Mouse (Mus musculus): ENCODE data around the gene Kctd19. TPM values are rescaled to one million over a fixed set of nuclear protein-coding genes. Genes with fewer than 3 reads are reported as not detected.

Gene Kctd19
- polyA plus RNA-seq (2021; fragmentation: Nextera tagmentation), result not detected in 2 replicates
- long read RNA-seq, experiment 1, result 0 reads
- long read RNA-seq, experiment 2, result 0 reads

DNA sequence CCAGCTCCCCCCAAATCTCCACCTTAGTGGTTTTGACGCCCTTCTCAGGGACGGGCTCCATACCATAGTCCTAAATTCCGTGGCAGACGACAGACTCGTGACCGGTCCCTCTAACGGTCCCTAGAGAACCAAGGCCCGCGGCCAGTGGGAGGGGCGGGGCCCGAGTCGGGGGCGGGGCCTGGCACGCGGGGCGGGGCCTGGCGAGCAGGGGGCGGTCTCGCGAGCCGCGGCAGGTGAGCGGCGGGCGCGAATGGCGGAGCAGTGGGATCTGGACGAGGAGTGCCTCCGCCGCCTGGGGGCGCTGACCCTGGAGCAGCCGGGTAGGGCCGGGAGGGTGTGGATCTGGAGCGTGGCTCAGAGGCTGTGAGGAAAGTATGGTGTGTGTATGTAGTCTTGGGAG lies at the start of gene Kctd19, which contains the start of gene Lrrc36:
TSS of gene Kctd19 (minus strand) at position 112 of the 400 bp plus-strand sequence.
TSS of gene Lrrc36 (plus strand) at position 181 of the 400 bp plus-strand sequence.

DNA sequence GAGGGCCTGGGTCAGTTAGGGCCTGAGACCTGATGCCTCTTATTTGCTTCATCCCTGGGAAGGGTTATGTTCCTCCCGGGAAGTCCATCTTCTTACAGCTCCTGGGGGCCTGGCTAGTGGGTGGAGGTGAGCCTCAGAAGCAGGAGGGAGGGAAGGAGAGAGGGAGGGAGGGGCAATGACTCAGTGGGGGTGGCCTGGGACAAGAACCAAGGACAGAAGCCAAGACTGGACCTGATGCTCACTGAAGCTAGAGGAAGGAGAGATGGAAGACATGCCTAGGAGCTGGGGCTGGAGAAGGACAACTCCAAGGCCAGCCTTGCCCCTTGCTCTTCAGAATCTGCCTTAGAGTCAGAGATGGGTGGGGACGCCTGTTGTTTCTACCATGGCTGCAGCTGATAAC lies 40.3 kb downstream of the Kctd19 start, which contains the start of gene Plekhg4:
TSS of gene Plekhg4 (plus strand) at position 243 of the 400 bp plus-strand sequence.

DNA sequence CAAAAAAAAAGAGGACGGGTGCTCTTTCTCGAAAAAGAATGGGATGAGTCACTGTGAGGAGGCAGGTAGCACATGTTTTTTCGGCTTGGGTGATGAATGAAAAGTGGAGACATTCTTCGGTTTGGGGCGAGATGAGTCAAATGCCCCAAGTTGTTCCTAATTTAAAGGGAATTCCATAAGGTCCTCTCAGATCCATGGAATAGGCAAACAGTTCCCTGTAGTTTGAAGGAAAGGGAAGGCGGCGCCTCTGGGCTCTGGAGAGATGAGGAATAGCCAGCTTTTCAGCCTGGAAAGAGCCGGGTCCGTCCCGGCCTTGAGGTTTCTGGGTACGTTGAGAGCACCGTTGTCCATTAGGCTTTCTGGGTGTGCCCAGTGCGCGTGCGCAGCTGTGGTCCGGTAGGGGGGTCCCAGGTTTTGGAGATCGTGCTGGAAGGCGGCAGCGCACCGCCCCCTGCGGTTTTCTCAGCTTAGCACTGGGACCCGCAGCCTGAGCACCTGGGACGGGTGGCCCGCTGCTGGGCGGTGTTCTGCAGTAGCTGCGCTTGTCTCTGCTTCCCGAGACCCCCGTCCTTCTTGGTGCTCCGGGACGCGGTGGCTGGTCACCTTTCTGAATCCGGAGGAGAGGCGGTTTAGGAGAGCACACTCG lies 64.7 kb downstream of the Kctd19 start, which contains the start of gene Slc9a5:
TSS of gene Slc9a5 (plus strand) at position 394 of the 646 bp plus-strand sequence.

DNA sequence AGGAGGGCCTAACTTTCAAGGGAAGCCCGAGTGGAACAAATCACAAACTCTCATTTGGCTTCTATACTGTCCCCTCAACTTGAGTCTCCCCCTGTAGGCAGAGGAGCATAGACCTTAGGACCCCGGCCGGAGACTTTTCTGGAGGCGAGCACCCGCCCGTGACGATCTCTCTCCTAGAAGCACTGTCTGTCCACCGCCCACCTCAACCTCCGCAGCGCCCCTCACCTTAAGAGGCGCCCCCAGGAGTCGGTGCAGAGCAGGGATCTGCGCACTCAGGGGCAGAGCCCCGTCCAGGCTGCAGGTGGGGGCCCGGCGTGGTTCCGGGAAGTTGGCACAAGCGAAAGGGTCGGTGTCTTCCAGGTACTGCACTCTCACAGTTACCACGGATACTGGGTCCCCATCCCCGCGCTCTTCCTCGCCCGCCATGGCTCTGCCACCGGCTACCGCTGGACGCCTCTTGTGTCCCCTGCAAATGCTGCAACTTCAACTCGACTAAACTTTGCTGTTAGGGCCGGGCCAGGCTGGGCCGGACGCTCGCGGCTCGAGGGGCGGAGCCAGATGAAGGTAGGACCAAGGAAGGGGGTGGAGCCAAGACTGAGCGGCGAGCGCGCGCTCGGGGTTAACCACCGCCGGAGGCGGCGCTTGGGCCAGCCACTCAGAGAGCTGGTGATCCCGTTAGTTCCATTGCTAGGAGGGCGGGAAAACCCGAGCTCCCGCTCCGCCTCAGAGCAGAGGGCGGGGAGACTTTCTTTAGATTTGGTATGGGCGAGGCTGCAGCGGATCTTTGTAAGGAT lies 65.7 kb downstream of the Kctd19 start, which contains the start of gene Fhod1:
TSS of gene Fhod1 (minus strand) at position 526 of the 794 bp plus-strand sequence.

Other genes with a start within 250 kb of the Kctd19 start
- gene Cbfb, start 242.8 kb downstream of the Kctd19 start, polyA plus RNA-seq (2021; fragmentation: Nextera tagmentation), result 9.7 and 11.5 TPM in 2 replicates
- 24.7 and 25.1 TPM in 2 replicates for gene D230025D16Rik, start 188.4 kb downstream of the Kctd19 start, polyA plus RNA-seq (2021; fragmentation: Nextera tagmentation)
- 2.7 and 3.0 TPM in 2 replicates for gene B3gnt9, start 158.3 kb downstream of the Kctd19 start, polyA plus RNA-seq (2021; fragmentation: Nextera tagmentation)
- 5.5 and 7.2 TPM in 2 replicates for gene Tradd, start 148.9 kb downstream of the Kctd19 start, polyA plus RNA-seq (2021; fragmentation: Nextera tagmentation)
- 2.0 and 2.1 TPM in 2 replicates for gene Fbxl8, start 148.9 kb downstream of the Kctd19 start, polyA plus RNA-seq (2021; fragmentation: Nextera tagmentation)
- gene Hsf4, start 143.7 kb downstream of the Kctd19 start, polyA plus RNA-seq (2021; fragmentation: Nextera tagmentation), result 2.7 and 2.8 TPM in 2 replicates
- 21.1 and 23.4 TPM in 2 replicates for gene Nol3, start 137.4 kb downstream of the Kctd19 start, polyA plus RNA-seq (2021; fragmentation: Nextera tagmentation)
- 9.5 and 11.5 TPM in 2 replicates for gene 4931428F04Rik, start 123.6 kb downstream of the Kctd19 start, polyA plus RNA-seq (2021; fragmentation: Nextera tagmentation)
- gene Exoc3l, start 117.4 kb downstream of the Kctd19 start, polyA plus RNA-seq (2021; fragmentation: Nextera tagmentation), result 2.6 and 4.1 TPM in 2 replicates
- 7.7 and 9.2 TPM in 2 replicates for gene E2f4, start 115.8 kb downstream of the Kctd19 start, polyA plus RNA-seq (2021; fragmentation: Nextera tagmentation)
- 0.62 and 1.5 TPM in 2 replicates for gene Elmo3, start 107.9 kb downstream of the Kctd19 start, polyA plus RNA-seq (2021; fragmentation: Nextera tagmentation)
- 0.88 and 1.2 TPM in 2 replicates for gene Lrrc29, start 87.2 kb downstream of the Kctd19 start, polyA plus RNA-seq (2021; fragmentation: Nextera tagmentation)
- gene Tmem208, start 87.1 kb downstream of the Kctd19 start, polyA plus RNA-seq (2021; fragmentation: Nextera tagmentation), result 98.7 and 116 TPM in 2 replicates
- gene Fhod1, start 65.5 kb downstream of the Kctd19 start, polyA plus RNA-seq (2021; fragmentation: Nextera tagmentation), result 0.04 and 0.34 TPM in 2 replicates
- 1.4 and 1.7 TPM in 2 replicates for gene Slc9a5, start 64.7 kb downstream of the Kctd19 start, polyA plus RNA-seq (2021; fragmentation: Nextera tagmentation)
- gene Plekhg4, start 40.2 kb downstream of the Kctd19 start, polyA plus RNA-seq (2021; fragmentation: Nextera tagmentation), result 0.11 TPM in 1 of 2 replicates, not detected in the other
- gene Lrrc36, start 69 bp upstream of the Kctd19 start, polyA plus RNA-seq (2021; fragmentation: Nextera tagmentation), result 0.36 and 0.43 TPM in 2 replicates
- gene Tppp3, start 58.0 kb upstream of the Kctd19 start, polyA plus RNA-seq (2021; fragmentation: Nextera tagmentation), result 45.8 and 47.2 TPM in 2 replicates
- gene Zdhhc1, start 83.4 kb upstream of the Kctd19 start, polyA plus RNA-seq (2021; fragmentation: Nextera tagmentation), result 18.5 and 23.0 TPM in 2 replicates
- not detected in 2 replicates for gene Hsd11b2, start 105.3 kb upstream of the Kctd19 start, polyA plus RNA-seq (2021; fragmentation: Nextera tagmentation)
- gene Atp6v0d1, start 152.5 kb upstream of the Kctd19 start, polyA plus RNA-seq (2021; fragmentation: Nextera tagmentation), result 112 and 125 TPM in 2 replicates
- 44.1 and 57.0 TPM in 2 replicates for gene Ripor1, start 191.8 kb upstream of the Kctd19 start, polyA plus RNA-seq (2021; fragmentation: Nextera tagmentation)
- gene Ctcf, start 223.1 kb upstream of the Kctd19 start, polyA plus RNA-seq (2021; fragmentation: Nextera tagmentation), result 13.1 and 14.2 TPM in 2 replicates
- 0.40 and 0.55 TPM in 2 replicates for gene Agrp, start 223.9 kb upstream of the Kctd19 start, polyA plus RNA-seq (2021; fragmentation: Nextera tagmentation)

All from layer of hippocampus, adult 6 months (tissue).